Mouse (Mus musculus) 3T3-L1 (cell line): Measurements from ENCODE around the gene Gatd1.
"Not testable (repeated sequence)": the region's sequence is repeated elsewhere in the genome, so short reads cannot be mapped to it uniquely, and the experiment has no call there.

Experiments
- DNase-seq: peaks from one replicate; pipeline ENCODE4 v3.0.0-alpha.2; 2015; ENCODE audit warnings: low read depth, low spot score

The Gatd1 gene

DNA sequence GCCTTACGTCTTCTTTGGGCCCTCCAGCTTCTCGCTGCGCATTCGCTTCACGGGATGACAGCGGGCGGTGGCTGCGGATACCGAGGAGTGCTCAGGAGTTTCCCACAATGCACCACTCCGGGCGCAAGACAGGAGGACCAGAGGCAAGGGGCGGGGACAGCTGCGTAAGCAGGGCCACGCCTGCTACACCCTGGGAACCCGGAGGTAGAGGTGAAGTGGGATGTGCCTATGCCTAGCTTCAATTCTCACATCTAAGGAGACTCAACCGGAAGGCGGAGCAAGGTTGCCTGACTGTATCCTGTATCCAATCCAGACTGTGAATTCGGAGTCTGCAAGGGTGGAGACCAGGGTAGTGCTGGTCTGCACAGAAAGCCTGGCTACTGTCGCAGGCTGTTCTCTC, 15.4 kb upstream of the Gatd1 start, which contains the start of gene Cend1:
TSS of gene Cend1 (minus strand) at position 182 of the 400 bp plus-strand sequence.
- no peak for DNase-seq

DNA sequence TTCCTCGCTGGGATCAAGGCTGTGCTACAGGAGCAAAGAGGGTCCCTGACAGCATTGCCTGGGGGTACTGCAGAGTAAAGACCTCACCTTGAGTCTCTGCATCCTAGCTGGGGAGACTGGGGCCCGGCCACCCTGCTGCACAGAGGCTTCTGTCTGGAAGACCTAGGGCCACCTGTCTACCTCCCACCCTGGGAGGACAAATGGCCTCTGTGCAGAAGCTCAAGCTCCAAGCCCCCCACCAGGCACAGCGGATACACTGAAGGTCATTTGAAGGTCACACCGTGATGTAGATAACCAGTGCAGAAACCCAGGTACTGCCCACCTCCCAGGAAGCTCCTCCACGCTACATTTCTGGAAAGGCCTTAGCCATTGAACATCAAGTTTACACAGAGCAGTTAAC, 14.8 kb upstream of the Gatd1 start:
- no peak for DNase-seq

DNA sequence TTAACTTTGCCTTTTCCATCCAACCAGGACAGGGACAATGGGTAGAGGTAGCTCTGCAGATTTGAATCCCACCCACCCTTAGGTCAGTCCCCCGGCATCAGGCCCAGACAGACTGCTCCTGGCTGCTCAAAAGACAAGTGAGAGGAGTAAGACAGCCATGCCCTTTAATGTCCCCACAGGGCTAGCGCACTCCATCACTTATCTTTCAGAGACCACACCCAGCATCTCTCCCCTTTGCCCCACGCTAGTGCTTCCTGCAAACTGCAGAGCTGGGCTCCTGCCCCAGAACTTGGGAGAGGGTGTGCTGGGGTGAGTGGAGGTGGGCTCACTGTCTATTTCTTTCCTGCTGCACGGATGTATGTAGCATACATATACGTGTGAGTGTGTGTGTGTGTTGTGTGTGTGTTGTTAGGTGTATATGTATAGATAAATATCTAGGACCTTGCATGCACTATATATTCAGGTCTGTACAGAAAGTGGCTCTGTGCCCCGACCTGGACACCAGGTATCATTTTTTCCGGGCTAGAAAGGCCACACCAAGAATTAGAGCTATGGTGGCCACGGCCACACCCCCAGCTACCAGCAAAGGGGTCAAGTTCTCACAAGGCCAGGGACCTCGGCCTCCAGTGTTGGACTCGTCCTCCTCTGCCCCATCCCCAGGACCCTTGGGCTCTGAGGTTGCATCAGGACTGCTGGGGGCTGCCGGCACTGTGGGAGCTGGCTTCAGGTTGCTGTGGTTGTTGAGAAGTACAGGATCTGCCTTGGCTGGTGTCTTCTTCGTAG, 13.2 kb upstream of the Gatd1 start:
- DNase-seq = no peak

DNA sequence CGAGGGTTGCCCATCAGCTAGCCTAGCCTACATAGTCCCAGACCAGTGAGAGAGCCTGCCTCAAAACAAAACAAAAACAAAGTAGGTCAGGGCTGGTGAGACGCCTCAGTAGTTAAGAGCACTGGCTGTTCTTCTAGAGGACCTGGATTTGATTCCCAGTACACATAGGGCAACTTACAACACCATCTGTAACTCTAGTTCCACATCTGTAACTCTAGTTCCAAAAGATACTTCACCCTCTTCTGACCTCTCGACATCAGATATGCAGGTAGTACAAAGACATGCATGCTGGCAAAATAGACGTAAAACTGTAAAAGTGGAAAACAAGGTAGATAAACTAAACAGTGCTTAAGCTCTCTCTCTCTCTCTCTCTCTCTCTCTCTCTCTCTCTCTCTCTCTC, 9.9 kb upstream of the Gatd1 start:
- DNase-seq = no peak

DNA sequence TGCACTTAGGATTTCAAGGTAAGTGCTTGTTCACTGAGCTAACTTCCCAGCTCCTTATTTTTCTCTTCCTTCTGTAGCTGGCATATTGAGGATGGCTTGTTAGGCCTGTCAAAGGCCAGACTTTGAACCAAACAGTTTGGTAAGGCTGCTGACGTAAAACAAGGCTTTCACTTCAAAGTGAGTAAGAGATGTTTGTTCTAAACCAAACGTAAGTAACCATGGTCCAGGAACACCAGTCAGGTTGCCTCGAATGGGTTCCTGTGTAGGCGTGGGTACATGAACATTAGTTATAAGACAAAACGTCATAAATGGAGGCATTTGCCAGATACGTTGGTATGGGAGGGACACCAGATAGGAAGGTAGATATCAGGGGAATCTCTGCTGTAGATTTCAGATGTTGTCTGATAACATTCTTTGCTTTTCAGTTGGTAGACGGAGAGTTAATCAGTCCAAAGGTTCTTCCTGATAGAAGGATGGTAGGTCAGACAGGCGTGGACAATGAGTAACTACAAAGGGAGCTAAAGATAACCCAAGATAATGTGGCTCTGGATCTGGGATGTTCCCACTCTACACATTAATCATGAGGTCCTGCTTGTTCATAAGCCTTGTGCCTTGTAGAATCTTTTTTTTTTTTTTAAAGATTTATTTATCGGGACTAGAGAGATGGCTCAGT, 6.2 kb upstream of the Gatd1 start:
- no peak for DNase-seq

DNA sequence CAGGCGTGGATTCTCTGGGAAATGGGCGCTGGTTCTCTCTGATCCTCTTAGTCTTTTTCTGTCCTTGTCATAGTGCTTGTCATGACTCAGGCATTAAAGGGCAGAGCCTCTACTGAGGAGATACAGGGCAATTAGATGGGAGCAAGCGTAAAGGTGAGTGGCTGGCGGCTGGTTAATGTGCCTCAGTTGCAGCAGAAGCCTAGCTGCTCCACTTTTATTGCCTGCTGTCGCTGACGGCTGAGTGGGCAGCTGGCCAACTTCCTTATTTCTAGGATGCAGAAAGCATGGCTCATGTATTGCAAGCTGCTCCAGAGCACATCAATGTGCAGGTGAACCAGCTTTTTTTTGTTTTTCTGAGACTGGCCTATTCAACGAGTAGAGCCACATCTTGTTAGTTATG, 5.0 kb upstream of the Gatd1 start:
- DNase-seq = no peak

DNA sequence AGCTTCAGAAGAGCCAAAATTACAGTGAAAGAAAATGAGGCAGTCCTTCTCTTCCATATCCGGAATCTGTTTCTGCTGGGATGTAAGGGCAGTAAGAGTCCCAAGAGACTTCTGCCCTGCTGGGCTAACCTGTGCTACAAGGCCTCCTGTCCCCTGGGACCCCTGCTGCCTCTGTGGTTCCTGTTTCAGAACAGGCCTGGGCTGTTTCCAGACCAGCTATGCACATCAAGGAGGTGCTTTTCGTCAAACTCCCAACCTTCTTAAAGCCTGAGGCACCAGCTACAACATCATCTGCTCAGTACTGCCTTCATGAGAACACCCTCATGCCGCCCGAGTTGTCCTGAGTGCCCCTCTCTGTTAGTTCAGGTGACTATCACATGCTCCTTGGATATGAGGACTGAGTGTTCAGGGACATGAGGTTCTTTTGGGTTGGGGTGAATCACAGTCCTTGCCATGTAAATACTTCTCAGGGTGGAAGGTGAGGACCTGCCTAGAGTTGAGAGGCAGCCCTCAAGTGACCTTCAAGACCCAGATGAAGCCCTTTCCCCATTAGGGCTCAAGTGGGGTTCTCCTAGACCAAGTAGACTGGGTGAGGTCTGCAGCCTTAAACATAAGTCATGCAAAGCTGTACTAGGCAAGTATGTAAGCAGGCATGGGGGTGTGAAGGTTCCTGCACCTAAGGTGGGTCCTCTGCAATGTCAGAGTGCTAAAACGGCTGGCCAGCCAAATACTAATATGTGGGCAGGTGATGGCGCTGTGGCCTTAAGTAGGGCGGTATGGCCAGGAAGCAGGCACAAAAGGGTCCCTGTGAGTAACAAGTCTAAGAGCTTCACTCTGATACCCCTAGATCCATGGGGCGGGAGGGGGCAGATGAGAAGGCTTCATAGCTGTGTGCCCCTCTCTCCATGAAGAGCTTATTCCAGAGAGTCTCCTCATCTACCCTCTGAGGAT, 4.1 kb upstream of the Gatd1 start:
- no peak for DNase-seq

DNA sequence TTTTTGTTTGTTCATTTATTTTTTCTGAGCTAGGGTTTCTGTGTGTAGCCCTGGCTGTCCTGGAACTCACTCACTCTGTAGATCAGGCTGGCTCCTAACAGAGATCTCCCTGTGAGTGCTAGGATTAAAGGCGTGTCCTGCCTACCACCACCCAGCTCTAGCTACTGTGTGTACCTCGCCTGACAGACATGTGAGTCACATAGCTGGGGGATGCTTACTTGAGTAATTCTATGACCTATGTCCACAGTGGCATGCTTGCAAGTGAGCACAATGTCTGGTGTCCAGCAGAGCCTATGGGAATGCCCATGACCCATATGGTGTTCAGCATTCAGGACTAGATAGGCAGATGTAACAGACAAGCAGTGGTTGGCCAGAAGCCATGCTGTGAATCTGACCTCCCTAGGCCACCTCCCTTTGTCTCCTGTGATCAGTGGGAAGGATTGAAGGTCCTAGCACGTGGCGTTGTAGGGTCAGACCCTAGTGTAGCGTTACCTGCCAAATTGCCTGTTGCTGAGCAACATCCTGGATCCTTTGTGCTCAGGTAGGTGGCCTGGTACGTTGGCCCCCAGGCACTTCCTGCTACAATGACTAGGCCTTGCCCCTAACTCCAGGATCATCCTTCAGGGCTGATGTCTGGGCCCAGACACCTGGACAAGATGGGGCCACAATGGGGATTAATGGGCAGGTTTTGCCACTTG, 2.4 kb upstream of the Gatd1 start:
- peak; percentile 74 for DNase-seq

DNA sequence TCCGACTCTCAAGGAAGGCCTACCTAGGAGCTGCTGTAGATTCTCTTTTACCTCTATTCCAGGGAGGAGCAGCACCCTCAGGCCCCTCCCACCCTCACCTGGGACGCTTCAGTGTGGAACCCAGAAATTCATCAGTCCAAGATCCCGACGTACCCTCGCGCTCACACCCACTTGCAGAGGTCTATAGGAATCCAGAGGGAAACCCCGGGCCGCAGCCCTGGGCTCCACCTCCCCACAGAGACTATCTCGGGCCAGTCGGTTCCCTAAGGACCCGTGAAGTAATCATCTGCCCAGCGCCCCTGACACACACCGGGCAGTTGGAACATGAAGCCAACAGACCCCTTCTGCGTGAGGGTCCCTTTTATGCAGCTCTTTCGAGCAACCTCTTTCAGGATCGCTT, 605 bp downstream of the Gatd1 start:
- DNase-seq = peak; percentile 48

DNA sequence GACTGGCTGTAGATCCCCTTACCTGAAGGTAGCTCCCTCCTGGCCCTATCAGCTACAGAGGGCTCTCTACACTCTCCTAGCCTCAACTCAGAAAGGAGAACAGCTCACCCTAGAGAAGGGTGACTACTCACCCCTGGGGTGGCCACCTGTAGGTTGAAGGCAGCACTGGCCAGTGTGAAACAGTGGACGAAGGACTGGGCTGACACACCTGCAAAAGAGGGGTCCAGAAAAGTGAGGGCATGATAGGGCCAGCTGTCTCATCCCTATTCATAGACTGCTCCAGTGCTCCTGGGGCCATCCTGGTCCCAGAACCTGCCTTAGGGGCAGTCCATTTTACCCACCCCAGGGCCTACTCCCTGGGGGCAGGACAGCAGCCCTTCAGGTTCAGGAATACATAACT, 2.3 kb downstream of the Gatd1 start:
- DNase-seq = no peak

DNA sequence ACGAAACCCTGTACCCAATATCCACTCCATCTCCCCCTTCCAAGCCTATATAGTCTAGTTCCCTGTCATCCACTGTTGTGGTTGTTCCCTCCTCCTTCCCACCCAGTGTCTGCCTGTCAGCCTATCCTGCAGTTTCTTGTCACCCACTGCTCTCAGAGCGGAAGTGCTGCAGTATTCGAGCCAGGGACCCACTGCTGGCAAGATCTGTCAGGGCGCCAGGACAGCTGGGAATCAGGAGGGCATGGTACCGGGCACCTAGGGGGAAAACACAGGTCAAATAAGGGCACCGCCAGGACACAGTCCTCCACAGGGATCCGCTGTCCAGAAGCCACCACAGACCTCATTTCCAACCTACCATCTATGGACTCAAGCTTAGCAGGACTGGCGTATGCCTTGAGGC, 3.3 kb downstream of the Gatd1 start:
- DNase-seq = no peak

DNA sequence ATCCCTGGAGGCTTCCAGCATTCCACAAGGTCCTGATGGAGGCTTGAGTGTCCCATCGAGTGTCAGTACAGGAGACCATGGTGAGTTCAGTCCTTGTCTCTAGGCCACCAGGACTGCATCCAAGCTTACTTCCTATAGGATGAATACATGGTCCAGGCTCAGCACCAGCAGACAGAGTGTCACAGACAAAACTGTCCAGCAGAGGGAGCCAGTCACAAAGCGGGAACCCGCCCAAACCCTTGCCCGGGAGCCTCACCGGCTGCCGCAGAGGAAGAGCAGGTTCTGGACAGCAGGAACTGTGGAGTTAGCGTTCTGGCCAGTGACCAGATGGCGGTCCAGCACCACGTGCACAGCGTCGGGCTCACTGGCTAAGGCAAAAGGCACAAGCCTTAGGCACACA, 5.1 kb downstream of the Gatd1 start:
- DNase-seq = peak; percentile 89

DNA sequence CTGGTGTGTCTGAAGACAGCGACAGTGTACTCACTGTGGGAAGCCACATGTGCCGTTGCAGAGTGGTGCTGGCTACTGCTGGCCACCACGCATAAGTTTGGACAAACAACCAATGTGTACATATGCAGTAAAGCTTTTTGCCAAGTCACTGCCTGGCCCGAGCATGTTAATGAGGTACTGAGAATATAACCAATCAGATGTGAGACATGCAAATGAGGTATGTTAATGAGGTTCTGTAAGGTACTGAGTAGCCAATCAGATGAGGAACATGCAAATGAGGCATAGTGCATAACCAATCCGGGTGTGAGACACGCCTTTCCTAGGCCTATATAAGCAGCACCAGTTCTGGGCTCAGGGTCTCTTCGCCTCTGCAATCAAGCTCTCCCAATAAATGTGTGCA, 6.3 kb downstream of the Gatd1 start:
- not testable (repeated sequence) for DNase-seq

DNA sequence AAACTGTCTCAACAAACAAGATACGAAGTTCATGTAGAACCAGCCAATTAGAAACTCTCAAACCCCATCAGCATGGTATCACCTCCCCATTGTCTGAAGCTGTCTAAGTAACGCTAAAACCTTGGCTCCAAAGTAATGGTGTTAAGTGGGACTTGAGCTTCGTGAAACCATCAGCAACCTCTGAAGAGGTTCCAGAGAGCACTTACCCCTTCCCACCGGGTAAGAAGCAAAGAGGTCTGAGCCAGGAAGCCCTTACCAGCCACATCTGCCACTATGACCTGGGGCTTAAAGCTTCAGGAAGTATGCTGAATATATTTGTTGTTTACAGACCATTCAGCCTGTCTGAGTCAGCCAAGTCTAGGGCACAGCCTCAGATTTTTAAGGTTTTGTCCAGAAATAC, 8.5 kb downstream of the Gatd1 start:
- no peak for DNase-seq

DNA sequence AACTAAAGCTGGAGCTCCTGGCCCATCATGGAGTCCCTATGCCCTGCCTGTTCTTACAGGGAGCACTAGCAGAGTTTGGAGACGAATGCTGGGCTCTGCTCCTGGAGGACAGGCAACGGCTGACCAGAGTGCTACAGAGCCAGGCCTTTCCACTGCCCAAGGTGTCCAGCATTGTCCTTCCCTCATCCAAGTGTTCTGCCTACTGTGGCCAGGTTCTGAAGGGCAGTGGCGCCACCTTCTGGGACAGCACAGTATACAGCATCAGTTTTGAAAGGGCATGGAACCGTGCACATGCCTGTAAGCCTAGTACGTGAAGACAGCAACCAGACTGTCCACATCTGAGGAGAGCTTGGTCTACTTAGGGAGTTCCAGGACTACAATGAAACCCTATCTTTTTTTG, 10.6 kb downstream of the Gatd1 start:
- peak; percentile 75 for DNase-seq

DNA sequence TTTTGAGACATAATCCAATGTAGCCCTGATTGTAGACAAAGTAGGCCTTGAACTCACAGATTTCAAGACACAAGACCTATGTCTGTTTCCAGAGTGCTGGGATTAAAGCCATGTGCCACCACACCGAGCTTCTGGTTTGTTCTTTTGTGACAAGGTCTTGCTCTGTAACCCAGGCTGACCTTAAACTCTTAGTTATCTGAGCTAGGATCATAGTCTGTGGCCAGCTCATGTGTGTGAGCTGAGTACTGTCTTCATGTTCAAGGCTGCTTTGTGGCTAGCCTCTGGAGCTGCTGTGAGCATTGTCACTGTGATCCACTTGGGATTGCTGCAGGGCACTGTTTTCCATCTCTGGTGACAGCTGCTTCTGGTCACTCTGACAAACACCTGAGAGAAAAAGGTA, 18.6 kb downstream of the Gatd1 start:
- no peak for DNase-seq

DNA sequence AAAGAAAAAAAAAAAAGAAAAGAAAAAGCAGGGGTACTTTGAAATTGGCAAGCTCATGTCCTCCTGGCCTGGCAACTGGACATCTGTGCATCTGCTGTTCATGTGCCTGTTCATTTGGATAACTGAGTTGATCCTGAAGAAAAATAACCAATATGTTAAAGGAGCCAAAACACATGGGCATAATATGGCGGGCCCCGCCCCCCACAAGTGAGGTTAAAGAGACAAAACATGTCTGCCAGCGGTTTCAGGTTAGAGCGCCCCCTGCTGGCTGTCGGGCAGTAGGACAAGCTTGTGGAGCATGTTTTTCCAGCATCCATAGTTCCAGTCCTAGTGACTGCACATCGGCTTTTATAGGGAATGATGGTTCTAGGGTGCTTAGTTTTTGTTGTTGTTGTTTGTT, 19.2 kb downstream of the Gatd1 start:
- peak; percentile 78 for DNase-seq

DNA sequence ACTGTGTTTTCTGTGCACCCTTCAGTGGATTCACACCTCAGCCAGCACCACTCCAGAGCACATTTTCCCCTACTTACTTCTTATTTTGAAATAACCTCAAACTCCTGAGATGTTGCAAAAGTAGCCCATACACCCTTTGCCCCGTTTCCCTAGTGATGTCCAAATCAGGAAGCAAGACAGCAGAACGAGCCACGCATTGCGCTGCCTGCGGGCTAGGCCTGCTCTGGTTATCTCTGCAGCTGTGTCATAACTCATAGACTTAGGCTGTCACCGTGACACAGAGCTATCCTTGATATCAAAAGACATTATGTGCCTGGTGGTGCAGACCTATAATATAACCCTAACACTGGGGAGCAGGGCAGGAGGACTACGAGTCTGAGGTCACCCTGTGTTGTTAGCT, 19.8 kb downstream of the Gatd1 start:
- no peak for DNase-seq

DNA sequence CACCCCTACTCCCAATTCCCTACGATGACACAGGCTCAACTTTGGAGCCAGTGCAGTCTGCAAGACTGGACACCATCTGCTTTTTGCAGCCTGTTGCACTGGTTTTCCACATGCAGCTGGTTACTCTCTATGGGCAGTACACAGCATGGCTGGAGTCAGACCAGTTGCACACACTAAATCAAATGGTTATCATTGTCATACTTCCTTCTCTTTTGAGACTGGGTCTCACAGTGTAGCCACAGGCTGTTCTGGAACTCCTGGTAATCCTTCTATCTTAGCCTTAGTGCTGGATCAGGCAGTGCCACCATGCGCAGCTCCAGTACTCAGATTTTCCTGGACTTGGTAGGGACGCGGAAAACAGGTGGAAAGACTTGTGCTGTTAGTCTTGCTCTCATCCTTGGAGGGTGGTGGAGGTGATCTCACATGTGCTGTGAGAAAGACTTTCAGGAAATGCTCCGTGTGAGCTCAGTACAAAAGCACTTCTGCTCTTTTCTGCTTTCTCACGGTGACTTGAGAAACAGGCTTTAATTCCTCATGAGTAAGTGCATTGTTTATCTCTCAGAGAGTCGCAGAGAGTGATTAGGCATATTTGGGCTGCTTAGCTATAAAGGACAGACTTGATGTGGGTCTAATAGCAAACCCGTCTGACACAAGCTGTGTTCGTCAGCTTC, 21.2 kb downstream of the Gatd1 start:
- no peak for DNase-seq

DNA sequence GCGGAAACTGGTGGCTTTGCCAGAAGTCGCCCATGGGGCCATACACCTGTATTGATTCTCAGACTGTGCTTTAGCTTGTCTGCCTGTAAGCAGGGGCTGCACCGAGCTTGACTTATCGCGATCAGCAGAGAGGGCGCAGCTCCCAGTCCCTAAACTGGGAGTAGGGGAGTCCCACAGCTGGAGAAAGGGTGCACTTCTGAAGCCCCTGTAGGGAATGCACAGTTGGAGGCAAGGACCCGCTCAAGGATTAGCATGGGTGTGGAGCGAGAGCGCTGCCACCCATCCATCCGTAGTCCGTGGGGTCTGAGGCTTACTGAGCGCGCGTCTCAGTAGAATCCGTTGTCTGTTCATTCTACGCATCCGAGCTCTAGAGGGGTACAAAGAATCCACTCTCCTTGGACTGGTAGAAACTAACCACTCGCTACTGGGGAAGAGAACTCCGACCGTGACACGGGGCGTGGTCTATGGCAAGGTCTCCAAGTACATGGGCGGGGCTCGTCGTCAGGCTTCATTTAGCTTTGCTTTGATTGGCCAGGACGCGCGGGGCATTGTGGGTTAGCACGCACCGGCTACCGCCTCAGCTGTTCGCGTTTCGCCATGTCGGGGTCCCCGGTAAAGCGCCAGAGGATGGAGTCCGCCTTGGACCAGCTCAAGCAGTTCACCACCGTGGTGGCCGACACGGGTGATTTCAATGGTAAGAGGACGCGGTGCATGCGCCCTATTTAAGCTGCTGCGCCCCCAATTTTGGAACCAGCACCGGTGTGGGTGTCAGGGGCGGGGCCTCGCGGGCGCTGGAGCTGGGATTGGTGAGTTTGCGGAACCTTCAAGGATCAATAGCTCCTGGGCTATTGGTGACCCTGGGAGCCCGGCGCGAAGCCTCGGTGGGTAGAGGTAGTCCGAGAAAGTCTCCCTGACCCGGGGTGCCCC, 22.0 kb downstream of the Gatd1 start, which contains the start of gene Taldo1:
TSS of gene Taldo1 (plus strand) at position 575 of the 927 bp plus-strand sequence.
- DNase-seq = peak; percentile 95
